Mouse (Mus musculus) erythroblast, embryonic 14.5 days (primary cell): ENCODE measurements around the gene Mtmr4.

Experiments
- GATA1 ChIP-seq: IDR thresholded peaks from 2 replicates; pipeline ENCODE4 v1.6.1; 2012; ENCODE audit warnings: low read length, inconsistent platforms, mixed read lengths
- TAL1 ChIP-seq: IDR thresholded peaks from 3 replicates; pipeline ENCODE4 v1.6.1; 2012; ENCODE audit warnings: low read length, inconsistent platforms, mixed read lengths

DNA sequence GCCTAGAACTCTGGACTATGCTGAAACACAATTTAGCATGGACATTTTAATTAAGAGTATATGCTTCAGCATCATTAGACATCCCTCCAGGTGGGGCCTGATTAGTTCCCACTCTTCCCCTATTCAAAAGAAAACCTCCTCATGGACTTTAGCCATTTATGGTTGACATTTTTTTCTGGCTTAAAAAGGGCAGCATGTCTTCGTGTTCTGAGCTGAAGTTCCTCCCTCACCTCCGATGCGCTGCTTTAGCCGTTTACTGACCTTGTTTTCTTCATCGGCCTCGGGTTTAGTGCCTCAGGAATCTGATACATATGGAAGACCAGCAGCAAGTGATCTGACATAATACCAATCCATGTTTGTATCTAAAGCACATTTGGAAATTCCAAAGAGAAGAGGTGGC, 72.0 kb downstream of the Mtmr4 start:
- TF ChIP-seq TAL1 (no peak), GATA1 (no peak)
